Mouse (Mus musculus): ENCODE measurements around the gene Hcar2.

DNA sequence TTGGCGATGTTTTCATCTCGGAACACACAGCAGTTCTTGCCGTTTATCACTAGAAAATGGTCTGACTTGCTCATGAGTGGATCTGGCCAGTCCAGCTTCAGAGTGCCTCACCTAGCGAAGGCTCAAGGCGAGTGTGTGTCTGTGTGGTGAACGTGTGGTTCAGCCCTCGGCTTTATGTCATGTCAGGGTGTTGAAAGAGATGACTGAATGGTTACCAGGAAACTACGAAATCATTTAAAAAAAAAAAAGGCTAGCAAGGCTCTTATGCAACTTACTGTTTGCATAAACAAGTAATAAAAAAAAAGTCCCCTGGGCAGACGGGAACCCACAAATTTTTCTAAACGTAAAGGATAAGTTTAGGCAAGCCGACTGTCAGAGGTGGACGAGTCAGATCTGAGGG is at the start of gene Hcar2:
- no peak for TF ChIP-seq USF1 (IDR thresholded peaks at IDR 0.05; ENCODE audit: low read depth)
- no peak for TF ChIP-seq CTCF (IDR thresholded peaks at IDR 0.05; ENCODE audit: control insufficient read depth, insufficient read depth, insufficient read length)
- no peak for TF ChIP-seq MAX (IDR thresholded peaks at IDR 0.05)
- no peak for TF ChIP-seq MYOD1 (IDR thresholded peaks at IDR 0.05; ENCODE audit: control insufficient read depth, insufficient read length, low read depth)
- no peak for TF ChIP-seq FOSL1 (IDR thresholded peaks at IDR 0.05; ENCODE audit: insufficient read depth, low read length, poor library complexity, severe bottlenecking)
- peak; percentile 3 for TF ChIP-seq CEBPB (IDR thresholded peaks at IDR 0.05; ENCODE audit: low read depth)
- TF ChIP-seq MYOG (IDR thresholded peaks at IDR 0.05; ENCODE audit: control insufficient read depth, extremely low read depth, insufficient read length) = no peak
